Mouse (Mus musculus) olfactory bulb, adult 2 months (tissue): ENCODE results near the gene Cpm. TPM values are rescaled to one million over a fixed set of nuclear protein-coding genes. Genes with fewer than 3 reads are reported as not detected.
"Not testable (repeated sequence)": the region's sequence is repeated elsewhere in the genome, so short reads cannot be mapped to it uniquely, and the experiment has no call there.

Experiments used
- H3K27ac ChIP-seq: fragments of 200-500 bp; 2 replicates; pipeline ENCODE4 v1.5.1; 2012; ENCODE audit warnings: low read depth, low read length; ENCODE audit not compliant: insufficient read depth
- H3K4me1 ChIP-seq: fragments of 200-500 bp; 2 replicates; pipeline ENCODE4 v1.6.1; 2012; ENCODE audit warnings: low read length; ENCODE audit not compliant: control insufficient read depth, insufficient read depth
- H3K4me3 ChIP-seq: fragments of 200-500 bp; 2 replicates; pipeline ENCODE4 v1.5.1; 2012; ENCODE audit warnings: mild to moderate bottlenecking, low read depth, low read length, moderate library complexity; ENCODE audit not compliant: insufficient read depth
- CTCF ChIP-seq: fragments of 200-500 bp; IDR thresholded peaks from 2 replicates; pipeline ENCODE4 v1.5.1; 2012; ENCODE audit warnings: low read depth, mild to moderate bottlenecking, low read length, moderate library complexity; ENCODE audit not compliant: insufficient read depth
- POLR2A ChIP-seq: fragments of 200-500 bp; IDR thresholded peaks from 2 replicates; pipeline ENCODE4 v1.6.1; 2012; ENCODE audit warnings: mild to moderate bottlenecking, low read depth, low read length, moderate library complexity; ENCODE audit not compliant: insufficient read depth
- WGBS: fragments of 180-500 bp; shearing (Covaris S2); methylation state at CpG from one replicate; pipeline ENCODE4 v1.1.7; 2018; 5-methylcytosine and 5-hydroxymethylcytosine counted together
- polyA plus RNA-seq: library from polyadenylated mRNA; stranded (reverse); fragments of >200 nt; gene quantifications from 2 replicates; pipeline ENCODE4 v1.2.4, GENCODE M21; 2012; ENCODE audit warnings: low replicate concordance; ENCODE audit not compliant: missing spikeins, insufficient read depth, insufficient read length

The Cpm gene
- polyA plus RNA-seq, 1 experiment = not detected

DNA sequence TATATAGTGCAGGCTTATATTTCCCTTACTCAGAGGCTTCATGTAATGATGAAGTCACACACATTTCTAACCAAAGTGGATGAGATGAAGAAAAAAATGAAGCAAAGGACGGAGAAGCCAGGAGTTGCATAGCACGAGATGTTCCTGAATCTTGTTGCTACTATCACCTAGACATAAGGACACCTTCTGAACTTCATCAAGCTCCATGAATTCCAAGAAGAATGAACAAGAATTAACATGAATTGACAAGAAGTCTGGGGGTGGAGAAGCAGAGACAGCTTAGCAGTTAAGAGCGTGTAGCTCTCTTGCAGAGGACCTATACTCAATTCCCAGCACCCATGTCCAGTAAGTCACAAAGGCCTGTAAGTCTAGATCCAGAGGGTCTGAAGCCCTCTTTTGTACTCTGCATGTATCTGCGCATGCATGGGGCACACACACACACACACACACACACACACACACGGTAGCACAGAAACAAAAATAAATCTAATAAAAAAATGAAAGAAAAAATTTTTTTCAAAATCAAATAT is 36.2 kb upstream of the Cpm start:
- TF ChIP-seq CTCF (no peak), POLR2A (no peak)
- H3K27ac ChIP-seq = no peak overlapping the region
- H3K4me1 ChIP-seq = peaks cover 3% of the 10 kb centered on the region; the same call in 1 of the 2 replicates
- 94% methylated on average over 5 of the region's 5 CpGs for WGBS
- no peak overlapping the region for H3K4me3 ChIP-seq

DNA sequence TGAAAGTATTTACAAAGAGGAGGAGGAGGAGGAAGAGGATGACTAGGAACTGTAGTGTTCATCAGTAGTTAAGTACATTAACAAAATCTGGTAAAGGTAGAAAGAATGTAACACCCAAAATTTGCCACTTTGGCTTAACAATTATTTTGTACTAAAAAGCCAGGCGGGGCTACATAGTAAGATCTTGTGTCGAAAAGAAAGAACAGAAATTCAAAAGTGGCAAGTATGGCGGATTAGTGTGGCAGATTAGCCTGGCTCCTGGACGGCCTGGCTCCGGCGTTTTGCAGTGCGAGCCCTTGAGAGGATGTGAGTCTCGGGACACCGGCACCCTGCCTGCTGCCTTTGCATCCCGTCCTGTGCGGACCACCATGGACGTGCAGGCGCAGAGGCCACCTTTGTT is 35.4 kb upstream of the Cpm start:
- 95% methylated on average over 13 of the region's 13 CpGs for WGBS
- no peak overlapping the region for H3K27ac ChIP-seq

DNA sequence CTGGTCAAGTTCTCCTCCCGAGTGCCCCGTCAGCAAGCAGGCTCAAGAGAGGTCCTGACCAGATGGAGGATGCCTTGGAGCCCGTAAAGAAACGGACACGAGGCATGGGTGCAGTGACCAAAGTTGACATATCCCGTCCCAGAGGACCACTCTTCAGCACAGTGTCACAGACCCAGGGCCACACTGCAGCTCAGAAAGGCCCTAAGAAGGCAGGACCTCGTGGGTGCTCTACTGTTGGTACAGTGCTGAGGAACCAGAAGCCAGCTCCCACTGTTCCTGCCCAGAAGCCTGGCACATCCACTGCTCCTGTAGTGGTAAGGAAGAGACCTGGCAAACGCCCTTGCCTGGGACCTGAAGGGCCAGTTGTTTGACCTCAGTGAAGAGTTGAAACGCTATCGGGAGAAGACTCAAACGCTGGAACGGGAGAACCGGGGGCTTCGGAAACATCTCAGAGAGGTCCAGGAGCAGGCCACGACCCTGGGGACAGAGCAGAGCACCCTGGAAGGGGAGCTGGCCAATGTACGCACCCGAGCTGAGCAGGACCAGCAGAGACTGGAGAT is 34.9 kb upstream of the Cpm start:
- 93% methylated on average over 17 of the region's 17 CpGs for WGBS
- Histone ChIP-seq H3K4me1 (peaks cover 3% of the 10 kb centered on the region; the same call in 1 of the 2 replicates), H3K27ac (no peak overlapping the region), H3K4me3 (no peak overlapping the region)
- no peak for TF ChIP-seq CTCF
- no peak for TF ChIP-seq POLR2A

More for the DNA sequence above, 35.4 kb upstream of the Cpm start:
- TF ChIP-seq POLR2A (no peak), CTCF (no peak)
- Histone ChIP-seq H3K4me1 (peaks cover 3% of the 10 kb centered on the region; the same call in 1 of the 2 replicates), H3K4me3 (no peak overlapping the region)

DNA sequence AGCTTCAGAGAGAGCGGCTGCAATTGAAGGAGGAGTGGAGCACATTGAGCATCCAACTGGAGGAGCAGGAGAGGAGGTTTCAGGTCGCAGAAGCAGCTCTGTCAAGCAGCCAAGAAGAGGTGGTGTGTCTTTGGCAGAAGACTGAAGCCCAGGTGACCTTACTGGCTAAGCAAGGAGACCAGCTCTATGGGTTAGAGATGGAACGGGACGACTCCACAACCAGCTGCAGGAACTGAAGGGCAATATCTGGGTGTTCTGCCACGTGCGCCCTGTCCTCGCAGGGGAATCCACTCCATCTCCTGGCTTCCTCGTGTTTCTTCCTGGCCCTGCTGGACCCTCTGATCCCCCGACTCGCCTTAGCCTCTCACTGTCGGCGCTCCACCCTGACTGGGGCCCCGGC is 34.4 kb upstream of the Cpm start:
- H3K27ac ChIP-seq = no peak overlapping the region
- WGBS = 96% methylated on average over 13 of the region's 13 CpGs

DNA sequence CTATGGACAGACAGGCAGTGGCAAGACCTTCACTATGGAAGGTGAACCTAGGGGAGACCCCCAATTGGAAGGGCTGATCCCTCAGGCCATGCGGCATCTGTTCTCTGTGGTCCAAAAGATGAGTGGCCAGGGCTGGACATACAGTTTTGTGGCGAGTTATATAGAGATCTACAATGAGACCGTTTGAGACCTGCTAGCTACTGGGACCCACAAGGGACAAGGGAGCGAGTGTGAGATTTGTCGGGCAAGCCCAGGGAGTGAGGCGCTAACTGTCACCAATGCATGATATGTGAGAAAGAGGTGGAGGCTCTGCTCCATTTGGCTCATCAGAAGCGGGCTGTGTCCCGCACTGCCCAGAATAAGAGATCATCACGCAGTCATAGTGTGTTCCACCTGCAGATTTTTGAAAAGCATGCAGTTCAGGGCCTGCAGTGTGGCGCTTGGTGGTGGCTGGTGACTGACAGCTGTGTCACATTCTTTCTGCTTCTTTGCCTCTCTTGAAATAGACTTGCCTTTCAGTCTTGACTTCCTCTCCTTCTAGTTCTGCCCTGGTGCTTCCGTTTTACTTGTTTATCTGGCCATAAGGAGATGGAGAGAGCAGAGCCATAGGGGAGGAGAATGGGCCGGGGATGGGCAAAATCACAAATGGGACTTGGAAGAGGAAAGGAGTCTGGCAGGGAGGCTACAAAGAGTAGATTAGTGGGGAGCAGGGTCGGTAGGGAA is 33.7 kb upstream of the Cpm start:
- 75% methylated on average over 13 of the region's 13 CpGs for WGBS
- H3K4me1 ChIP-seq = peaks cover 3% of the 10 kb centered on the region; the same call in 1 of the 2 replicates
- TF ChIP-seq CTCF = no peak
- TF ChIP-seq POLR2A = no peak
- H3K4me3 ChIP-seq = no peak overlapping the region
- H3K27ac ChIP-seq = no peak overlapping the region

More for the DNA sequence above, 34.4 kb upstream of the Cpm start:
- Histone ChIP-seq H3K4me3 (no peak overlapping the region), H3K4me1 (peaks cover 3% of the 10 kb centered on the region; the same call in 1 of the 2 replicates)
- TF ChIP-seq POLR2A (no peak), CTCF (no peak)

DNA sequence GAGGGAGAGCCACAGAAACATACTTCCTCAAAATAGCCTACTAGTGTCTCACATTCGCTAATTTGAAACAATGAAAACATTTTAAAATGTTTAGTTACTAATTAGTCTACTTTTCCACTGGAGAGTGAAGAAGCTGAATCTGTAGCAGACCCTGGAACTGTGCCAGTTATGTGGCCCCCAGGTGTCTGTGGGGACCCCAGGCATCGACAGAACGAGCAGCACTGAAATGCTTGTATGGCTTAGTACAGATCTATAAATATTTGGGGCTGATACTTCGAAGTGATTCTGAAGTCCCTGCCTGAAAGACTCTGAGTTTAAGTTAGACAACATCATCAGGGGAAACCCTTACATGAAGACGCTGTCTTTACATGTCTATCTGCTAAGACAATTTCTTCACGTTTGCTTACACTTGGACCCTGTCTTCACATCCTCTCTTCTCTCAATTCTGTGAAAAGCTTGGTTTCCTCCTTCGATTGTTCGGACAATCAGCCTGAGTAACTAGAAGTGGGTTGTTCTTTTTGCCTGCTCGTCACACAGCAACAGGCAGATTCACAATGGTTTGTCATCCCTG is 33.0 kb upstream of the Cpm start:
- WGBS = 72% methylated on average over 9 of the region's 9 CpGs
- H3K27ac ChIP-seq = no peak overlapping the region

DNA sequence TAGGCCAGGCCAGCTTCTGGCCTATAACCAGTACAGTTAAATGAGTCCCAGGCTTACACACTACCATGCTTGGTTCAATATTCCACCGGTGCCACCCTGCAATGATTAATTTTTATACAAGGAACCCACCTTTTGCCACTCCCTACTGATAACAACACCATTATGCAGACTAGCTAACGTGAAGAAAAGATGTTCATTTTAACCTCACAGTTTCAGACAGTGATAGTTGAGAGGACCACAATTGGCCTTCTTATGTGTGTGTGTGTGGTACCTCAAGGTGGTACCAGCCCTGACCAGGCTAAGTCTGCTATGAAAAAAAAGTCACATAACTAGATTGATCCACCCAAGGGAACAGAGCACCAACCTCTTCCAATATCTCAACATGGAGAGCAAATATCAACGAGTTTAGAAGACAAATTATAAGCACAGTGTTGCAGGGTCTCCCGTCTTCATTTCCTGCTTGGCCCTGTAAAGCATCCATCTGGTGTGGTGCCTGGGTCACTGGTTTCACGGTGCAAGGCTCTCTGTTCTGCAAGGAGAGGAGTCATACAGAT is 32.5 kb upstream of the Cpm start:
- Histone ChIP-seq H3K4me1 (peaks cover 3% of the 10 kb centered on the region; the same call in 1 of the 2 replicates), H3K27ac (no peak overlapping the region), H3K4me3 (no peak overlapping the region)
- TF ChIP-seq CTCF = no peak
- TF ChIP-seq POLR2A = no peak
- WGBS = 87% methylated on average over 5 of the region's 5 CpGs

More for the DNA sequence above, 33.0 kb upstream of the Cpm start:
- peaks cover 3% of the 10 kb centered on the region; the same call in 1 of the 2 replicates for H3K4me1 ChIP-seq
- TF ChIP-seq CTCF = no peak
- no peak for TF ChIP-seq POLR2A
- no peak overlapping the region for H3K4me3 ChIP-seq

DNA sequence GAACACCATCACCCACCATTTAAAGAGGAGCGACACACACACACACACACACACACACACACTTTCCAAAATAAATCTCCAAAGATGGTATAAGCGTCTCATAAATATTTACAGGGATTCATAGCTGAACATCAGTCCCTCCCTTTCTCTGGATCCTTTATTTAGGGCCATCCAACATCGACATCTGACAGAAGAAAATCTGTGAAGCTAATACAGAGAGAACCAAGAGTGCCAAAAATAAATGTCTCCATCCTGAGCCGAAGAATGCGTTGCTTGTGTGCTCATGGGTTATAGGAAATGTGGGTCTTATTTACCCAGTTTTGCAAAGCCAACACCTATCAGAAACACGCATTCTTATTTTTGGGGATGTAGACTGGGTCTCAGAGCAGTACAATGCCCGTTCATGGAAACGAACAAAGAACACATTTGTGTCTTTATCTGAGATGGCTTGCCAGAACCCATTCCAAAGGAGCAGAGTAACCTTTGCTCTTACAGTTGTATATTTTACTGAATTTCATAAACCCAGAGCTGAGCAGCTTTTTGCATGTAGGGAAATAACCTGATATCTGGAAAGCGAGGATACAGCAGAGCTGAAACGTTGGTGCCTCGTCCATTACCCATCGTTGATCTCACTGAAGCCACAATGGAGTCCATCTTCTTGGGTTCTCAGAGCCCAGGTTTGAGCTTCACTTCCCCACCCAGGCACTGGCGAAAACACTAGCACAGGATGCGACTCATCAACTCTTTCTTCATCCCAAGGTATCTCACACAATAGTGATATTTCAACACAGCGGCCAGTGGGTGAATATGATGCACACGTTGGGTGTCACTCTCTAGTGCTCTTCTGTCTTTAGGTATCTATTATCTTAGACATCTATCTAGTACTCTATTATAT is 31.7 kb upstream of the Cpm start:
- not testable (repeated sequence) for H3K27ac ChIP-seq, H3K4me1 ChIP-seq
- WGBS = 90% methylated on average over 16 of the region's 16 CpGs

More for the DNA sequence above, 31.7 kb upstream of the Cpm start:
- not testable (repeated sequence) for H3K4me3 ChIP-seq
